10 mouse cellular contexts compared by ENCODE assay signal in the genomic region with DNA sequence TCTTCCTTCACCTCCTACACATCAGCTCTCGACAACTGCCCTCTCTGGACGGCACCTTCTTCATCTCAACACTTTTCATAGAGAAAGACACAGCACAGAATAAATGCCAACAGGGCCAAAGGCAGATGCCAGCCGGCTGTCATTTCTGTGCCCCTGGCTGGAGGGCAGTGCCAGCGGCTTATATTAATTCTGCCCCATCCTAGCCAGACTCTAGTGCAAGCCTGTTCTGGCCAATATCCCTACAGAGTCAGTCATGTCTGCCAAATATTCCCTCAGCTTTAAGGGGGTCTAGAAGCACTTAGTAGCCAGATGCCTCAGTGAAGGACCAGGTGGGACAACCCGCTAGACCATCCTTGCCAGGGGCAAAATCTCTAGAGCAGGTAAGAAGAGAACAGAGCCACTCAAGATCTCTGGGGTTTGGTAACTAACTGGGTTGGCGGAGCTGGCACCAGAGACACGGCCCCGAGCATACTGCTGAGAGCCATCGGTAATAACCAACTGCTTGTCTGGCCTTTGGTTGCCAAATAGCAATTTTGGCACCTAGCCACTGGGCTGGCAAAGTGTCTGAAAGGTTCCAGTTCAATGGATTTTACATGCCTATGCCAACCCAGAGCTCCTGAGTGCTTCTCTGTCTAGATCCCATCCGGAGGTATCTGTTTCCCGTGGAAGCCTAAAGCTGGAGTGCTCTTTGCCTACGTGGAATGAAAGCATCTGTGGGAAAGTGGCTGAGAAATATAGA.
A peak's percentile ranks its signal among the peaks of the same experiment; 100 is the strongest.
DNase-seq lines count a peak whose midpoint lies in the region; ATAC-seq lines count a peak whose summit lies in the region.
"Had no signal": no experiment of that assay in that cellular context is flagged by ENCODE, and none has a peak within 500 bp of the region (broad histone marks: within the 10 kb centered on the region; RNA-seq: fewer than 3 reads in every experiment).

No protein-coding gene starts in this region.

- H3K4me2 ChIP-seq in forebrain, embryonic 15.5 days (replicated peaks), result no peak overlapping the region
- no peak overlapping the region for H3K4me2 ChIP-seq in forebrain, embryonic 11.5 days (ENCODE audit: low read depth, low read length, severe bottlenecking)
- H3K4me2 ChIP-seq in midbrain, embryonic 11.5 days, result no peak overlapping the region

- H3K4me3 ChIP-seq in forebrain, embryonic 15.5 days, result no peak overlapping the region
- no peak overlapping the region for H3K4me3 ChIP-seq in forebrain, embryonic 11.5 days (ENCODE audit: low read depth, low read length)
- no peak overlapping the region for H3K4me3 ChIP-seq in midbrain, embryonic 11.5 days (ENCODE audit: low read depth, low read length)
- H3K4me3 ChIP-seq in midbrain, embryonic 10.5 days, result no peak overlapping the region

- no peak overlapping the region for H3K27ac ChIP-seq in forebrain, embryonic 15.5 days (replicated peaks)
- no peak overlapping the region for H3K27ac ChIP-seq in forebrain, embryonic 11.5 days (ENCODE audit: low read depth, low read length)
- no peak overlapping the region for H3K27ac ChIP-seq in midbrain, embryonic 11.5 days (ENCODE audit: low read depth, low read length)
- no peak overlapping the region for H3K27ac ChIP-seq in midbrain, embryonic 10.5 days (replicated peaks)
- H3K27ac ChIP-seq: macrophage had no signal

- no peak for DNase-seq in forebrain, embryonic 11.5 days (ENCODE audit: low spot score)
- peak; percentile 49 for DNase-seq in midbrain, embryonic 11.5 days (ENCODE audit: low spot score, missing footprints)
- DNase-seq in midbrain, embryonic 10.5 days (ENCODE audit: low spot score), result no peak
- DNase-seq in cerebellum, adult 11 months, result peak; percentile 81
- DNase-seq in kidney, adult 9 months, result peak; percentile 94
- no peak for DNase-seq in thymus, postnatal 4 days
- DNase-seq: thymus, postnatal 14 days had no signal

- H3K9ac ChIP-seq in forebrain, embryonic 15.5 days (replicated peaks), result no peak overlapping the region
- H3K9ac ChIP-seq in forebrain, embryonic 11.5 days (ENCODE audit: low read length), result no peak overlapping the region
- H3K9ac ChIP-seq in midbrain, embryonic 11.5 days (ENCODE audit: low read length), result no peak overlapping the region

- no peaks in the 10 kb centered on the region for H3K9me3 ChIP-seq in forebrain, embryonic 15.5 days
- no peaks in the 10 kb centered on the region for H3K9me3 ChIP-seq in forebrain, embryonic 11.5 days (ENCODE audit: control insufficient read depth, low read length)
- no peaks in the 10 kb centered on the region for H3K9me3 ChIP-seq in midbrain, embryonic 11.5 days (ENCODE audit: control insufficient read depth, low read length)
- H3K9me3 ChIP-seq in midbrain, embryonic 10.5 days (replicated peaks), result no peaks in the 10 kb centered on the region

- WGBS in forebrain, embryonic 15.5 days, result 70% methylated on average over 12 of the region's 12 CpGs
- 95% methylated on average over 12 of the region's 12 CpGs for WGBS in forebrain, embryonic 11.5 days
- WGBS in midbrain, embryonic 11.5 days, result 95% methylated on average over 12 of the region's 12 CpGs
- WGBS in midbrain, embryonic 10.5 days, result 96% methylated on average over 12 of the region's 12 CpGs

- H3K4me1 ChIP-seq in forebrain, embryonic 15.5 days, result 0 out of 2 replicates have a peak, but pooled peaks cover 4% of the 10 kb centered on the region
- no peaks in the 10 kb centered on the region for H3K4me1 ChIP-seq in forebrain, embryonic 11.5 days (replicated peaks; ENCODE audit: control insufficient read depth, insufficient read depth, low read length)
- H3K4me1 ChIP-seq in midbrain, embryonic 11.5 days (ENCODE audit: control insufficient read depth, insufficient read depth, low read length), result no peaks in the 10 kb centered on the region
- no peaks in the 10 kb centered on the region for H3K4me1 ChIP-seq in midbrain, embryonic 10.5 days

- H3K27me3 ChIP-seq in forebrain, embryonic 15.5 days, result no peaks in the 10 kb centered on the region
- H3K27me3 ChIP-seq in forebrain, embryonic 11.5 days (ENCODE audit: control insufficient read depth, insufficient read depth, low read length), result no peaks in the 10 kb centered on the region
- no peaks in the 10 kb centered on the region for H3K27me3 ChIP-seq in midbrain, embryonic 11.5 days (ENCODE audit: control insufficient read depth, insufficient read depth, low read length)
- no peaks in the 10 kb centered on the region for H3K27me3 ChIP-seq in midbrain, embryonic 10.5 days (ENCODE audit: low read depth, poor library complexity, severe bottlenecking)

- no peaks in the 10 kb centered on the region for H3K36me3 ChIP-seq in forebrain, embryonic 15.5 days
- no peaks in the 10 kb centered on the region for H3K36me3 ChIP-seq in forebrain, embryonic 11.5 days (ENCODE audit: control insufficient read depth, insufficient read depth, low read length)
- no peaks in the 10 kb centered on the region for H3K36me3 ChIP-seq in midbrain, embryonic 11.5 days (ENCODE audit: control insufficient read depth, insufficient read depth, low read length)
- no peaks in the 10 kb centered on the region for H3K36me3 ChIP-seq in midbrain, embryonic 10.5 days

- peak; percentile 69 for ATAC-seq in forebrain, embryonic 15.5 days (replicated peaks)
- no peak for ATAC-seq in forebrain, embryonic 11.5 days (replicated peaks; ENCODE audit: low FRiP score)
- no peak for ATAC-seq in midbrain, embryonic 11.5 days (ENCODE audit: low FRiP score)
- ATAC-seq in frontal cortex, adult (ENCODE audit: low TSS enrichment), result no peak

Comparison
In these comparisons a context has a peak if more than half of its experiments do, and no peak if none do; other contexts are left out.
1. DNase-seq: peak in midbrain, embryonic 11.5 days (single experiment), cerebellum, adult 11 months (single experiment) and kidney, adult 9 months (single experiment); none in forebrain, embryonic 11.5 days (single experiment), midbrain, embryonic 10.5 days (single experiment) and thymus, postnatal 4 days (single experiment).